Mouse (Mus musculus) heart, adult 2 months (tissue): ENCODE results near the gene Myo1h. TPM values are rescaled to one million over a fixed set of nuclear protein-coding genes. Genes with fewer than 3 reads are reported as not detected.

Experiments used
- DNase-seq, 2 experiments: peaks; one replicate each; pipeline ENCODE4 v3.0.0; 2021
- H3K27ac ChIP-seq: fragments of 200-600 bp; 2 replicates; pipeline ENCODE4 v1.8.1; 2022
- H3K27me3 ChIP-seq: fragments of 200-500 bp; 2 replicates; pipeline ENCODE4 v1.6.1; 2012; ENCODE audit warnings: mild to moderate bottlenecking, low read length, inconsistent platforms, mixed read lengths; ENCODE audit not compliant: control insufficient read depth, insufficient read depth
- H3K36me3 ChIP-seq: fragments of 200-500 bp; 2 replicates; pipeline ENCODE4 v1.6.1; 2012; ENCODE audit warnings: low read length, inconsistent platforms; ENCODE audit not compliant: control insufficient read depth, insufficient read depth
- H3K4me1 ChIP-seq: fragments of 200-500 bp; 2 replicates; pipeline ENCODE4 v1.6.1; 2011; ENCODE audit warnings: low read length; ENCODE audit not compliant: control insufficient read depth, insufficient read depth
- H3K4me3 ChIP-seq: fragments of 200-600 bp; 2 replicates; pipeline ENCODE4 v1.8.1; 2022
- H3K79me2 ChIP-seq: fragments of 200-500 bp; replicated peaks from 2 replicates; pipeline ENCODE4 v1.6.1; 2012; ENCODE audit warnings: mild to moderate bottlenecking, inconsistent platforms, low read length, moderate library complexity, mixed read lengths; ENCODE audit not compliant: control insufficient read depth, insufficient read depth
- H3K9ac ChIP-seq: fragments of 200-500 bp; 2 replicates; pipeline ENCODE4 v1.6.1; 2012; ENCODE audit warnings: low read depth, mild to moderate bottlenecking, control low read depth, inconsistent platforms, low read length, mixed read lengths
- CTCF ChIP-seq: fragments of 200-600 bp; IDR thresholded peaks from 2 replicates; pipeline ENCODE4 v1.8.1; 2022; ENCODE audit warnings: antibody characterized with exemption, mild to moderate bottlenecking, moderate library complexity
- EP300 ChIP-seq: fragments of 200-500 bp; IDR thresholded peaks from 2 replicates; pipeline ENCODE4 v1.6.1; 2011; ENCODE audit warnings: low read depth, low read length, control low read depth; ENCODE audit not compliant: insufficient read depth
- POLR2A ChIP-seq: fragments of 200-500 bp; IDR thresholded peaks from 2 replicates; pipeline ENCODE4 v1.6.1; 2011; ENCODE audit warnings: mild to moderate bottlenecking, low read depth, low read length, control low read depth; ENCODE audit not compliant: insufficient read depth
- WGBS: fragments of 180-500 bp; shearing (Covaris S2); methylation state at CpG from one replicate; pipeline ENCODE4 v1.1.7; 2018; 5-methylcytosine and 5-hydroxymethylcytosine counted together
- intact Hi-C: fragments of 180-260 bp; cut with DNase I; formaldehyde crosslinking; loops from one replicate; pipeline ENCODE4 v1.15.1; 2025
- polyA plus RNA-seq: library from polyadenylated mRNA; depleted of rRNA; stranded (reverse); fragments of >200 nt; gene quantifications from 2 replicates; pipeline ENCODE4 v1.2.3, GENCODE M21; 2012
- total RNA-seq, 2 experiments: library from RNA; stranded (reverse); gene quantifications; 2 replicates each; pipeline ENCODE4 v1.2.3; 2021

The Myo1h gene
- total and polyA plus RNA-seq, 3 experiments, result 0.39 to 0.47 TPM; not detected in 1

- Histone ChIP-seq H3K9ac (no peak overlapping the region), H3K27me3 (no peaks in the 10 kb centered on the region), H3K36me3 (no peaks in the 10 kb centered on the region), H3K79me2 (no peaks in the 10 kb centered on the region), H3K4me1 (no peaks in the 10 kb centered on the region), H3K27ac (no peak overlapping the region), H3K4me3 (no peak overlapping the region)
- no peak for DNase-seq
- intact Hi-C loops, result no loop called here
- TF ChIP-seq CTCF (no peak), POLR2A (no peak), EP300 (no peak)
- WGBS, result 75% methylated on average over 7 of the region's 7 CpGs
These were observed 54.6 kb downstream of the Myo1h start for GRCm38 (mm10) chr5:114343612-114344011.

GRCm38 (mm10) chr5:114345538-114345937 is 56.6 kb downstream of the Myo1h start:
- DNase-seq, result no peak
- Histone ChIP-seq H3K4me3 (no peak overlapping the region), H3K36me3 (no peaks in the 10 kb centered on the region), H3K9ac (no peak overlapping the region), H3K27ac (no peak overlapping the region), H3K79me2 (no peaks in the 10 kb centered on the region), H3K4me1 (no peaks in the 10 kb centered on the region), H3K27me3 (no peaks in the 10 kb centered on the region)
- intact Hi-C loops, result no loop called here
- WGBS, result 58% methylated on average over 3 of the region's 3 CpGs
- TF ChIP-seq EP300 (no peak), CTCF (no peak), POLR2A (no peak)

- intact Hi-C loops, result no loop called here
- Histone ChIP-seq H3K79me2 (no peaks in the 10 kb centered on the region), H3K4me1 (no peaks in the 10 kb centered on the region), H3K9ac (no peak overlapping the region), H3K27me3 (no peaks in the 10 kb centered on the region), H3K27ac (no peak overlapping the region), H3K36me3 (no peaks in the 10 kb centered on the region), H3K4me3 (no peak overlapping the region)
- WGBS, result 76% methylated on average over 10 of the region's 10 CpGs
- no peak for DNase-seq
- TF ChIP-seq POLR2A (no peak), EP300 (no peak), CTCF (no peak)
These were observed 58.0 kb downstream of the Myo1h start for GRCm38 (mm10) chr5:114347005-114347404.

GRCm38 (mm10) chr5:114351490-114351889 is 62.5 kb downstream of the Myo1h start:
- intact Hi-C loops, result no loop called here
- Histone ChIP-seq H3K27me3 (no peaks in the 10 kb centered on the region), H3K36me3 (no peaks in the 10 kb centered on the region), H3K79me2 (no peaks in the 10 kb centered on the region), H3K4me3 (no peak overlapping the region), H3K4me1 (no peaks in the 10 kb centered on the region), H3K9ac (no peak overlapping the region), H3K27ac (no peak overlapping the region)
- DNase-seq, result no peak
- TF ChIP-seq POLR2A, result no peak
- peak; percentile 42 for TF ChIP-seq CTCF
- TF ChIP-seq EP300, result no peak
- 55% methylated on average over 10 of the region's 10 CpGs for WGBS

- intact Hi-C loops, result loop anchor here (1.0 to 2.0 kb wide), 2 partner anchors 27 to 44 kb away; no protein-coding TSS in a partner anchor
- peak; percentile 79 to 83 for DNase-seq
- no peak overlapping the region for H3K9ac ChIP-seq
- H3K4me3 ChIP-seq, result no peak overlapping the region
- no peaks in the 10 kb centered on the region for H3K79me2 ChIP-seq
- peaks cover 1% of the 10 kb centered on the region; the same call in 1 of the 2 replicates for H3K4me1 ChIP-seq
- TF ChIP-seq POLR2A (peak; percentile 31; the same call in 1 of the 2 replicates), CTCF (peak; percentile 92), EP300 (peak; percentile 77; the same call in 1 of the 2 replicates)
- whole genome bisulfite sequencing, result 18% methylated on average over 7 of the region's 7 CpGs
- H3K27me3 ChIP-seq, result no peaks in the 10 kb centered on the region
- peak overlapping the region; percentile 18; the same call in 1 of the 2 replicates for H3K27ac ChIP-seq
- no peaks in the 10 kb centered on the region for H3K36me3 ChIP-seq
These were observed 67.4 kb downstream of the Myo1h start for GRCm38 (mm10) chr5:114356250-114356935.
